Mouse (Mus musculus): Measurements from ENCODE around the gene Gng12.
"Not testable (repeated sequence)": the region's sequence is repeated elsewhere in the genome, so short reads cannot be mapped to it uniquely, and the experiment has no call there.

DNA sequence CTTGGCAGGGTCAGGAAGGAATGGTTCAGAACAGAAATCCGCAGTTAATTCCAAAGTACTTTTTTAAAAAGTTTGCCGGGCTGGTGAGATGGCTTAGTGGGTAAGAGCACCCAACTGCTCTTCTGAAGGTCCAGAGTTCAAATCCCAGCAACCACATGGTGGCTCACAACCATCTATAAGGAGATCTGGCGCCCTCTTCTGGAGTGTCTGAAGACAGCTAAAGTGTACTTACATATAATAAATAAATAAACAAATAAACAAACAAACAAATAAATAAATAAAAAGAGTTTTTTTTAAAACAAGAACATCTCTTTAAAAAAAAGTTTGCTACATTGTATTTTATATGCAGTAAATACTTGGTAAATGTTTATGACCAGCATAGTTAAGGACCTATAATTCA lies 67.5 kb downstream of the Gng12 start:
- peak; percentile 46 for TF ChIP-seq CTCF (IDR thresholded peaks at IDR 0.05; ENCODE audit: low read depth)
- TF ChIP-seq EP300 (IDR thresholded peaks at IDR 0.05; ENCODE audit: low read depth) = not testable (repeated sequence)

Data from liver, embryonic 14.5 days (tissue).